Mouse (Mus musculus) limb, embryonic 14.5 days (tissue): Measurements from ENCODE around the gene Pigt. TPM values are rescaled to one million over a fixed set of nuclear protein-coding genes. Genes with fewer than 3 reads are reported as not detected.

Source experiments
- ATAC-seq: fragments of 200-750 bp; cut with Nextera tagmentation; 2 replicates; pipeline ENCODE4 v1.8.0; 2017; ENCODE audit warnings: low read depth, moderate number of reproducible peaks, moderate TSS enrichment; ENCODE audit not compliant: low FRiP score
- DNase-seq: peaks from one replicate; pipeline ENCODE4 v3.0.0-alpha.2; 2015; ENCODE audit warnings: low spot score
- H3K27ac ChIP-seq: fragments of 300-500 bp; sonication (generic); replicated peaks from 2 replicates; pipeline ENCODE4 v1.5.1; 2014; ENCODE audit warnings: low read depth, mild to moderate bottlenecking, low read length, moderate library complexity, mixed read lengths
- H3K27me3 ChIP-seq: fragments of 300-500 bp; sonication (generic); 2 replicates; pipeline ENCODE4 v1.6.1; 2014; ENCODE audit warnings: low read length, mixed read lengths; ENCODE audit not compliant: control insufficient read depth, insufficient read depth
- H3K36me3 ChIP-seq: fragments of 300-500 bp; sonication (generic); 2 replicates; pipeline ENCODE4 v1.6.1; 2014; ENCODE audit warnings: mild to moderate bottlenecking, low read length, moderate library complexity, mixed read lengths; ENCODE audit not compliant: control insufficient read depth, insufficient read depth
- H3K4me1 ChIP-seq: fragments of 300-500 bp; sonication (generic); 2 replicates; pipeline ENCODE4 v1.6.1; 2014; ENCODE audit warnings: antibody characterized with exemption, low read length, mixed read lengths; ENCODE audit not compliant: control insufficient read depth, insufficient read depth
- H3K4me2 ChIP-seq: fragments of 300-500 bp; sonication (generic); replicated peaks from 2 replicates; pipeline ENCODE4 v1.6.1; 2014; ENCODE audit warnings: low read depth, mild to moderate bottlenecking, low read length, moderate library complexity; ENCODE audit not compliant: severe bottlenecking
- H3K4me3 ChIP-seq: fragments of 300-500 bp; sonication (generic); replicated peaks from 2 replicates; pipeline ENCODE4 v1.5.1; 2014; ENCODE audit warnings: low read length
- H3K9ac ChIP-seq: fragments of 300-500 bp; sonication (generic); 2 replicates; pipeline ENCODE4 v1.6.1; 2014; ENCODE audit warnings: mild to moderate bottlenecking, low read depth, low read length, moderate library complexity; ENCODE audit not compliant: severe bottlenecking
- H3K9me3 ChIP-seq: fragments of 300-500 bp; sonication (generic); 2 replicates; pipeline ENCODE4 v1.6.1; 2016; ENCODE audit warnings: low read length; ENCODE audit not compliant: control insufficient read depth
- POLR2A ChIP-seq: fragments of 200-500 bp; IDR thresholded peaks from 2 replicates; pipeline ENCODE4 v1.8.0; 2012; ENCODE audit warnings: inconsistent platforms, mild to moderate bottlenecking, moderate library complexity, borderline replicate concordance; ENCODE audit not compliant: insufficient read depth, insufficient read length; ENCODE audit errors: extremely low read depth
- WGBS: fragments of 180-500 bp; shearing (Covaris S2); extraction: QIAGEN DNeasy Blood & Tissue Kit; methylation state at CpG from one replicate; pipeline ENCODE4 v1.1.7; 2014; 5-methylcytosine and 5-hydroxymethylcytosine counted together
- polyA plus RNA-seq, 2 experiments: library from polyadenylated mRNA; depleted of rRNA in 1 of 2; stranded (reverse) in 1 of 2; unstranded in 1 of 2; fragments of >200 nt; fragmentation: Nextera tagmentation in 1 of 2; extraction: Ambion mirVana in 1 of 2; gene quantifications; 2 replicates each; pipeline versions ENCODE4 v1.2.1 to v1.2.3; 2012 to 2014

Pigt gene
- polyA plus RNA-seq, 2 experiments: 72.4 to 99.5 TPM

DNA sequence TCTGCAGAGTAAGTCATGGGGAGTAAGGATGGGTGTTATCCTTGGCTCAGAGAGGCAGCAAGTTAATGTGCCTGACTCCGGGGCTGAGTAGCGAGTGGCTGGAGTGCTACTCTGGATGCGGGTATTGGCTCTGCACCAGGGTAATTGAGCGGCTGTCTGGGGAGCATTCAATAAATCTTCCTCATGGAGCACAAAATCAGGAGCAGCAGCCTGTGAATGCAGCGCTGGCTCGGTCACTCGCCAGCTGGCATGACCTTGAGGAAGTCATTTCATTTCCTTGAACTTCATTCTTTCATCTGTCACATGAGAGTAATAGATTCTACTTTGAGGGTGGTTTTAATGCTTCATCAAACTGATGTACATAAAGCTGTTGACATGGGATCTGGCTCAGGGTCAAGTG is 3.2 kb downstream of the Pigt start:
- no peak for TF ChIP-seq POLR2A
- no peak overlapping the region for H3K27ac ChIP-seq
- H3K9me3 ChIP-seq: peaks cover 9% of the 10 kb centered on the region; the same call in 1 of the 2 replicates
- no peaks in the 10 kb centered on the region for H3K27me3 ChIP-seq
- WGBS: 79% methylated on average over 7 of the region's 7 CpGs
- ATAC-seq (no peak), DNase-seq (no peak)
- no peak overlapping the region for H3K4me2 ChIP-seq
- peaks cover 13% of the 10 kb centered on the region for H3K4me1 ChIP-seq
- H3K4me3 ChIP-seq: no peak overlapping the region
- H3K36me3 ChIP-seq: peaks cover 56% of the 10 kb centered on the region
- no peak overlapping the region for H3K9ac ChIP-seq

- Histone ChIP-seq H3K4me3 (no peak overlapping the region), H3K27ac (no peak overlapping the region), H3K27me3 (no peaks in the 10 kb centered on the region), H3K4me1 (no peaks in the 10 kb centered on the region), H3K9me3 (peaks cover 9% of the 10 kb centered on the region; the same call in 1 of the 2 replicates), H3K9ac (no peak overlapping the region), H3K36me3 (peaks cover 74% of the 10 kb centered on the region), H3K4me2 (no peak overlapping the region)
- 97% methylated on average over 3 of the region's 3 CpGs for WGBS
- no peak for ATAC-seq
- DNase-seq: no peak
- TF ChIP-seq POLR2A: no peak
Measured at GRCm38 (mm10) chr2:164504919-164505318, 7.6 kb downstream of the Pigt start.

GRCm38 (mm10) chr2:164505619-164506347 is 8.5 kb downstream of the Pigt start:
- 88% methylated on average over 4 of the region's 4 CpGs for WGBS
- no peak for TF ChIP-seq POLR2A
- DNase-seq: no peak
- peaks cover 65% of the 10 kb centered on the region for H3K36me3 ChIP-seq
- ATAC-seq: no peak
- no peak overlapping the region for H3K4me2 ChIP-seq
- no peak overlapping the region for H3K27ac ChIP-seq
- no peak overlapping the region for H3K9ac ChIP-seq
- no peaks in the 10 kb centered on the region for H3K27me3 ChIP-seq
- H3K4me3 ChIP-seq: no peak overlapping the region
- H3K9me3 ChIP-seq: peaks cover 9% of the 10 kb centered on the region; the same call in 1 of the 2 replicates
- no peaks in the 10 kb centered on the region for H3K4me1 ChIP-seq

- peaks cover 9% of the 10 kb centered on the region; the same call in 1 of the 2 replicates for H3K9me3 ChIP-seq
- ATAC-seq (no peak), DNase-seq (no peak)
- no peaks in the 10 kb centered on the region for H3K4me1 ChIP-seq
- H3K27ac ChIP-seq: no peak overlapping the region
- 85% methylated on average over 19 of the region's 19 CpGs for WGBS
- TF ChIP-seq POLR2A: no peak
- no peak overlapping the region for H3K4me3 ChIP-seq
- no peak overlapping the region for H3K4me2 ChIP-seq
- peaks cover 47% of the 10 kb centered on the region for H3K36me3 ChIP-seq
- H3K27me3 ChIP-seq: no peaks in the 10 kb centered on the region
- H3K9ac ChIP-seq: no peak overlapping the region
Measured at GRCm38 (mm10) chr2:164507811-164508210, 10.5 kb downstream of the Pigt start.

DNA sequence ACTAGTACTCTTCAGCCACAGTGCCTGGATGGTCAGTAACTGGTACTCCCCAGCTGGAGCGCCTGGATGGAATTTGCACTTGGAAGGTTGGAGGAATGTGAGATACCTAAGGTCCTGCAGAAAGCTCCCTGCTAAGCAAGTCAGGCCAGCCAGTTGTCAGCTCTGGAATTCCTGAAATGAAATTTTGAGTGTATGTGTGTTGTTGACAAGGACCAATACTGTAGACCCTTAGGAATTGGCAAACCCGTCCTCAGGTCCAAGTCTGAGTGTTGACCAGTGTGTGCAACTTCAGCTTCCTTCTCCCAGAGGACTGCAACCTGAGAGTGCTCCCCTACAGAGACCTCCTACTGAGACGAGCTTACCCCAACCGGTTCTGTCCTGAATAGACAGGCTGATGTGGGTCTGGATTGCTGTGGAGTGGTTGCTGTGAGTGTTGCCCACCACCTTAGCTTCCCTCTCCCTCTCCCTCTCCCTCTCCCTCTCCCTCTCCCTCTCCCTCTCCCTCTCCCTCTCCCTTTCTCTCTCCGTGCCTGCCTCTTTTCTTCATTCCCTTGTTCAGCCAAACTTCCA is 13.4 kb downstream of the Pigt start:
- Histone ChIP-seq H3K4me1 (no peaks in the 10 kb centered on the region), H3K4me2 (no peak overlapping the region), H3K4me3 (no peak overlapping the region), H3K27ac (no peak overlapping the region), H3K9ac (no peak overlapping the region), H3K36me3 (peaks cover 20% of the 10 kb centered on the region; the same call in 1 of the 2 replicates), H3K27me3 (no peaks in the 10 kb centered on the region), H3K9me3 (no peaks in the 10 kb centered on the region)
- no peak for TF ChIP-seq POLR2A
- WGBS: 31% methylated on average over 4 of the region's 5 CpGs
- DNase-seq: no peak
- ATAC-seq: no peak
